Mouse (Mus musculus): ENCODE data around the gene Il4i1. TPM values are rescaled to one million over a fixed set of nuclear protein-coding genes. Genes with fewer than 3 reads are reported as not detected.
"Not testable (repeated sequence)": the region's sequence is repeated elsewhere in the genome, so short reads cannot be mapped to it uniquely, and the experiment has no call there.

The Il4i1 gene
- total and polyA plus RNA-seq, 3 experiments = 1.6 to 2.6 (median 1.8) TPM

- peak; percentile 18 for DNase-seq
These were observed 47.9 kb downstream of the Il4i1 start for GRCm38 (mm10) chr7:44863982-44864494.

GRCm38 (mm10) chr7:44864595-44865542 is 48.7 kb downstream of the Il4i1 start:
- DNase-seq = peak; percentile 49

- peak; percentile 92 for DNase-seq
These were observed 50.3 kb downstream of the Il4i1 start for GRCm38 (mm10) chr7:44866276-44867009.

GRCm38 (mm10) chr7:44867010-44867702 is 51.0 kb downstream of the Il4i1 start:
- peak; percentile 64 for DNase-seq

GRCm38 (mm10) chr7:44867802-44868201 is 51.6 kb downstream of the Il4i1 start:
- DNase-seq = peak; percentile 40

- peak; percentile 47 for DNase-seq
These were observed 52.3 kb downstream of the Il4i1 start for GRCm38 (mm10) chr7:44868465-44868864.

GRCm38 (mm10) chr7:44868919-44869696 is 52.9 kb downstream of the Il4i1 start:
- DNase-seq = peak; percentile 91

- DNase-seq = peak; percentile 95
These were observed 53.7 kb downstream of the Il4i1 start, which contains the start of gene Ptov1 for GRCm38 (mm10) chr7:44869697-44870528. Ptov1 (minus strand) TSS chr7:44869788.

GRCm38 (mm10) chr7:44870614-44871013 is 54.4 kb downstream of the Il4i1 start:
- DNase-seq = no peak

GRCm38 (mm10) chr7:44871181-44871580 is 55.0 kb downstream of the Il4i1 start:
- no peak for DNase-seq

- DNase-seq = not testable (repeated sequence)
These were observed 55.6 kb downstream of the Il4i1 start for GRCm38 (mm10) chr7:44871774-44872173.

- no peak for DNase-seq
These were observed 61.6 kb downstream of the Il4i1 start for GRCm38 (mm10) chr7:44877833-44878232.

- peak; percentile 78 for DNase-seq
These were observed 66.8 kb downstream of the Il4i1 start for GRCm38 (mm10) chr7:44883036-44883435.

GRCm38 (mm10) chr7:44884637-44885036 is 68.5 kb downstream of the Il4i1 start:
- no peak for DNase-seq

GRCm38 (mm10) chr7:44886964-44887363 is 70.8 kb downstream of the Il4i1 start:
- DNase-seq = no peak

GRCm38 (mm10) chr7:44888256-44889105 is 72.3 kb downstream of the Il4i1 start:
- peak; percentile 75 for DNase-seq

GRCm38 (mm10) chr7:44890180-44890579 is 74.0 kb downstream of the Il4i1 start:
- no peak for DNase-seq

Measured in adrenal gland, adult 2 months (tissue).